Mouse (Mus musculus) hindbrain, embryonic 13.5 days (tissue): ENCODE data around the gene Smok2b. TPM values are rescaled to one million over a fixed set of nuclear protein-coding genes. Genes with fewer than 3 reads are reported as not detected.
A peak's percentile ranks its signal among the peaks of the same experiment; 100 is the strongest.
"Not testable (repeated sequence)": the region's sequence is repeated elsewhere in the genome, so short reads cannot be mapped to it uniquely, and the experiment has no call there.

Experiments
- ATAC-seq: fragments of 200-750 bp; cut with Nextera tagmentation; 2 replicates; pipeline ENCODE4 v1.8.0; 2017; ENCODE audit warnings: moderate TSS enrichment; ENCODE audit not compliant: low FRiP score
- H3K27ac ChIP-seq: fragments of 300-500 bp; sonication (generic); 2 replicates; pipeline ENCODE4 v1.5.1; 2015; ENCODE audit warnings: inconsistent platforms, mild to moderate bottlenecking, moderate library complexity
- H3K27me3 ChIP-seq: fragments of 300-500 bp; sonication (generic); 2 replicates; pipeline ENCODE4 v1.6.1; 2015; ENCODE audit warnings: mild to moderate bottlenecking, inconsistent platforms
- H3K36me3 ChIP-seq: fragments of 300-500 bp; sonication (generic); 2 replicates; pipeline ENCODE4 v1.6.1; 2015; ENCODE audit warnings: mild to moderate bottlenecking, inconsistent platforms
- H3K4me1 ChIP-seq: fragments of 300-500 bp; sonication (generic); replicated peaks from 2 replicates; pipeline ENCODE4 v1.6.1; 2015; ENCODE audit warnings: inconsistent platforms
- H3K4me2 ChIP-seq: fragments of 300-500 bp; sonication (generic); 2 replicates; pipeline ENCODE4 v1.6.1; 2015; ENCODE audit warnings: inconsistent platforms, mild to moderate bottlenecking, moderate library complexity
- H3K4me3 ChIP-seq: fragments of 300-500 bp; sonication (generic); 2 replicates; pipeline ENCODE4 v1.5.1; 2015; ENCODE audit warnings: mild to moderate bottlenecking, inconsistent platforms
- H3K9ac ChIP-seq: fragments of 300-500 bp; sonication (generic); 2 replicates; pipeline ENCODE4 v1.6.1; 2015; ENCODE audit warnings: mild to moderate bottlenecking, inconsistent platforms
- H3K9me3 ChIP-seq: fragments of 300-500 bp; sonication (generic); 2 replicates; pipeline ENCODE4 v1.6.1; 2016; ENCODE audit warnings: inconsistent platforms
- WGBS: fragments of 180-500 bp; shearing (Covaris S2); methylation state at CpG from one replicate; pipeline ENCODE4 v1.1.7; 2015; 5-methylcytosine and 5-hydroxymethylcytosine counted together
- polyA plus RNA-seq: library from polyadenylated mRNA; unstranded; fragments of >200 nt; fragmentation: Nextera tagmentation; extraction: Ambion mirVana; gene quantifications from 2 replicates; pipeline ENCODE4 v1.2.1, GENCODE M21; 2015

Smok2b gene
- not detected in 2 replicates for polyA plus RNA-seq

DNA sequence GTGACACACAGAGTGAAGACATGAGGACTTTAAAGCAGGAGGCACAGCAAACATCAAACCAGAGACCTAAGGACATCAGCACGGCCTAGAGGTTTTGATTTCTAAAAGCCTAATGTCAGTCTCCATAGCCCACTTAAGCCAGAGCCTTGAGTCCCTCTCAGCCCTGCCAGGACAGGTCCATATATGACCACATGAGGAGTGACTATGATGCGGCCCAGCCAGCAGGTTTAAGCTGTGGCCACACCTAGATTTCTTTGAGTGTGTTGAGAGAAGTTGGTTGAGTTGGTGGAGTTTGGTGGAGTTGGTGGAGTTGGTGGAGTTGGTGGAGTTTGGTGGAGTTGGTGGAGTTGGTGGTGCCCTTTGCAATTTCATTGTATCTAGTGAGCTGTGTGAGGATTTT is at the start of gene Smok2b:
TSS of gene Smok2b (plus strand) at position 301 of the 400 bp plus-strand sequence.
- not testable (repeated sequence) for ATAC-seq, H3K4me3 ChIP-seq, H3K27ac ChIP-seq, H3K4me2 ChIP-seq, H3K4me1 ChIP-seq, H3K27me3 ChIP-seq, H3K36me3 ChIP-seq, H3K9ac ChIP-seq
- 81% methylated on average over 2 of the region's 2 CpGs for WGBS
- peaks cover 95% of the 10 kb centered on the region for H3K9me3 ChIP-seq

DNA sequence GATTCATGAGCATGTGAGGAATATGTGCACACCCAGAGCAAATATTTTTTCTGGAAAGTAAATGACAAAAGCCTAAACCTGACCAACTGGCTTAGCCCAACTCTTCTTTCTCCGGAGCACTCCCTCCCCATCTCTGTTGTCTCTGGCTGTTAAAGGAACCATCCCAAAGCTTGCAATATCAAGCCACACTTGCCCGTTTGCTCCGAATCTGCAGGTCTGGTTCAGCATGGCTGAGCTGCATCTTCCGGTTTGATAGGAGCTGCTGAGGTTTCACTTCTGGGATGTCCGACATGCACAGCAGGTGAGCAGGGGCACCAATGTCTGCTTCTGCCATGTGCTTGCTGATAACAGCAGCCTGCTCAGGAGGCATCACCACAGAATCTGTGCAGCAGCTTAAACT is 49.6 kb upstream of the Smok2b start:
- not testable (repeated sequence) for ATAC-seq, H3K4me3 ChIP-seq, H3K9ac ChIP-seq, H3K27me3 ChIP-seq, H3K4me1 ChIP-seq, H3K36me3 ChIP-seq, H3K4me2 ChIP-seq, H3K27ac ChIP-seq
- 93% methylated on average over 5 of the region's 5 CpGs for WGBS
- H3K9me3 ChIP-seq, result peaks cover 42% of the 10 kb centered on the region

DNA sequence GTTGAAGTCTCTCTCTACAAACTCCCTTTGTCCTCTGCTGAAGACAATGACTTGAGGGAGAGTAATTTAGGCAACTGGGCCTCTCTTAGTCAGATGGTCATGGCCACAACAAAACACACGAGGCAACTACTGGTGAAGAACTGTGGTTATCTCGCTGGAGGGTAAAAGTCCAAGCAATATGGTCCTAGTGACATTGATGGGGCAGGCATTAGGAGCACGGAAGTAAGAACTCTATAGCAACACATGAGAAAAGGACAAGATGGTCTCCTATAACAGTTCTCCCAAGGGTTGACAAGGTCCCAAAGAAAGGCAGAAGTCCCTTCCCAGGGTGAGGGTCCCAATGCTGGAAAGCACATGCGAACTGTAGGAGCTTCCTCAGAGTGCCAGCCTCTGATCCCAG is 47.3 kb upstream of the Smok2b start:
- not testable (repeated sequence) for H3K27ac ChIP-seq, H3K27me3 ChIP-seq, H3K4me1 ChIP-seq, H3K36me3 ChIP-seq, H3K4me3 ChIP-seq, ATAC-seq, H3K4me2 ChIP-seq, H3K9ac ChIP-seq
- H3K9me3 ChIP-seq, result peaks cover 58% of the 10 kb centered on the region
- WGBS, result 71% methylated on average over 3 of the region's 4 CpGs

DNA sequence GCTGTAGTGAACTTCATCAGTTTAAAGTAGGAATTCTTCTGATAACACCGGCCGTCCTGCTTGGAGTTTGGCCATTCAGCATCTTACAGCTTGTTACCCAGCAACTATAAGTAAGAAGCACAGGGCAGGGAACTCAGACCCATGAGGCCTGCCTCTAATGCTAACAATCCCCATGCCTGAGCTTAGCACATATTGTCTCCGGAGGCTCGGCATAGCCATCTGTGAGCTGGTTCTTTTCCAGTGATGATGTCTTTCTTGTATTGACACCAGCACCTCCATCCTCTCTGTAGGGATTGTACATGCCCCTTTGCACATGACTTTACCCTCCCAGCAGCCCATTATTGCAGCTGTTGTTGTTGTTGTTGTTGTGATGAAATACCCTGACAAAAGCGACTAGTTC is 45.5 kb upstream of the Smok2b start:
- 91% methylated on average over 4 of the region's 5 CpGs for WGBS
- not testable (repeated sequence) for H3K4me1 ChIP-seq, H3K27me3 ChIP-seq, H3K4me2 ChIP-seq, H3K36me3 ChIP-seq, H3K9ac ChIP-seq, H3K4me3 ChIP-seq, ATAC-seq, H3K27ac ChIP-seq
- H3K9me3 ChIP-seq, result peaks cover 65% of the 10 kb centered on the region

DNA sequence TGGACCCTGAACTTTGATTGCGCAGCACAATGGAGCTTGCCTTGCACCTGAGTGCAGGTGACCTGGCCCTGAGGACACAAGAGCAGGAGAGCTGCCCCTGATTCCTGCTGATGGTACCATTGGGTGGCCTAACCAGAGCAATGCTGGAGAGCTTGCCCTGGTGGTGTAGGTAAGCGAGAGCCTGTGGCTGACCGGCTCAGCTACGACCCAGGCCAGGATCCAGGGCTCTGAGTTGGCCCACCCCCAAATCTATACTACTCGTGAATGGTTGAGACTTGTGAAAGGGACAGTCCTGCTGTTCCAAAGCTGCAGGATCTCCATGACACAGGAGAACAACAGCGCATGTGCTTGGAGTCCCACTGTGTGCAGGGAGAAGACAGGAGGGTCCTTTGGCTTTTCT is 43.5 kb upstream of the Smok2b start:
- not testable (repeated sequence) for H3K27me3 ChIP-seq, H3K4me1 ChIP-seq, H3K36me3 ChIP-seq, H3K9ac ChIP-seq, ATAC-seq, H3K4me2 ChIP-seq, H3K27ac ChIP-seq, H3K4me3 ChIP-seq
- 86% methylated on average over 6 of the region's 6 CpGs for WGBS
- H3K9me3 ChIP-seq, result peaks cover 61% of the 10 kb centered on the region

DNA sequence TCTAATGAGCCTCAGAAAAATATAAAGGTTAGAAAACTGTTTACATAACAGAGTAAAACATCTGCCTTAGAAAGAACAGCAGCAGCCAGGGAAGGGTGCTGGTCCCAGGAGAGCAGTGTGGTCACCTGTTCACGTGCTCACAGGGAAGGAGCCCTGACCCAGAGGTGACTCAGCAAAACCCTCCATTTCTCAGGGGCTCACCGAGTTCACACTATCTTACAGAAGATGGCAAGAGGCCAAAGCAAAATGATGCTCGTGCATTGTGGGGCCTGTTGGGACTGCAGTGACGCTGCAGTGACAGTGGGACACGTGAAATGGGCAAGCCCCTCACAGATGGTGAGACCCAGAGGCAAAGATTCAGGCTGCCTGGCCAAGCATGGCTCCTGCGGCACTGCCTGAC is 42.4 kb upstream of the Smok2b start:
- not testable (repeated sequence) for H3K27ac ChIP-seq, ATAC-seq, H3K4me1 ChIP-seq, H3K4me3 ChIP-seq, H3K36me3 ChIP-seq, H3K27me3 ChIP-seq, H3K4me2 ChIP-seq, H3K9ac ChIP-seq
- peaks cover 60% of the 10 kb centered on the region for H3K9me3 ChIP-seq
- WGBS, result 71% methylated on average over 6 of the region's 6 CpGs

DNA sequence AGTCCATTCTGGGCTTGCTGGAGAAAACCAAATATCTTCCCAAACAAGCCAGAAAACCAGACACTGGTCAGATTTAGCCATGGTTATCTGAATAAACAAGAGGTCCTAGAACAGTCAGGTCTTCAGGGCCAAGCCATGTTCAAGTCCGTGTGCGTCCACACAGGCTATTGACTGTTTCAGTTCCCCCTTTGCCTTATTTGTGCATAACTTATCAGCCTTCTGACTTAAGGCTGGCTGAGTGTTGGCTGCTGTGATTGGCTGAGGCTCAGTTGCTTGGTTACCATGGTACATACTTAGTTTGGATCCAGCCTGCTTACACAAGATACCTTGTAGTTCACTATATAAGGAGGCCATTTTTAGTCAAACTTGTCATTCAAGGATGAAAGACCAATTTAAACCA is 41.2 kb upstream of the Smok2b start:
- H3K4me1 ChIP-seq, ATAC-seq, H3K36me3 ChIP-seq, H3K27ac ChIP-seq, H3K4me2 ChIP-seq, H3K27me3 ChIP-seq, H3K9ac ChIP-seq, H3K4me3 ChIP-seq: not testable (repeated sequence)
- peaks cover 61% of the 10 kb centered on the region for H3K9me3 ChIP-seq
- WGBS, result 89% methylated on average over 2 of the region's 2 CpGs

DNA sequence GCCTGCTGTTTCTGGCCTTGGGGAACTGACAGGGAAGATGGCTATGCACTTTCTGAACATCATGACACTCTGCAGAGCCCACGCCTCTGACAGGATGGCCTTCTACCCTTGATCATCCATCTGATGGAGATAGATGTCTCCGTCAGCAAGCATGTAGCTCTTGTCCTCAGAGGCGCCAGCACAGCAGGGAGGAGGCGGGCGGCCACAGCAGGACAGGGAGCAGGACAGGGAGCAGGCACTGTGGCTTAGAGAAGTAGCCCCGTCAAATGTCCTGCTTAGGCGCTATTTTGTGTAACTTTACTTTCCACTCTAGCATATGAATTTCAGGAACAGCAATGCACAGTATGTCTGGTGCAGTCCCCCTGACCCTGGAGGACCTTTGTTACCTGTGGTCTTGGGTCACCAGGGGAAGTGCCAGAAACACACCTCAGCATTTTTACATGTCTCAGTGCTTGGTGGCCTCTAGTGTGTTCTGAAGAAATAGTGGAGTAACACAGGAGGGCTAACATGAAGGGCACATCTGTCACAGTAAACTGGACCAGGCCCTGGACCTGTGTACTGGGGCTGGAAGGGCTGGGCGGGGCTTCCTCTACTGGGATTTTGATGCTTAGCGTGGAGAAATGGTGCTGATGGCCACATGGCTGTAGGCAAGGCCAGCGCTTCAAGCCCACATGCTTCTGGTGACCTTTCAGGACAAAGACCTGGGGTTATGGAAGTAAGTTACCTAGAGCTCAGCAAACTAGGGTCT is 39.0 kb upstream of the Smok2b start:
- WGBS, result 87% methylated on average over 10 of the region's 10 CpGs
- not testable (repeated sequence) for H3K9ac ChIP-seq, H3K27ac ChIP-seq, H3K4me3 ChIP-seq, H3K27me3 ChIP-seq, H3K36me3 ChIP-seq, H3K4me1 ChIP-seq, H3K4me2 ChIP-seq
- 0 out of 2 replicates have a peak, but pooled peaks have one; percentile 38 for ATAC-seq
- peaks cover 68% of the 10 kb centered on the region for H3K9me3 ChIP-seq

DNA sequence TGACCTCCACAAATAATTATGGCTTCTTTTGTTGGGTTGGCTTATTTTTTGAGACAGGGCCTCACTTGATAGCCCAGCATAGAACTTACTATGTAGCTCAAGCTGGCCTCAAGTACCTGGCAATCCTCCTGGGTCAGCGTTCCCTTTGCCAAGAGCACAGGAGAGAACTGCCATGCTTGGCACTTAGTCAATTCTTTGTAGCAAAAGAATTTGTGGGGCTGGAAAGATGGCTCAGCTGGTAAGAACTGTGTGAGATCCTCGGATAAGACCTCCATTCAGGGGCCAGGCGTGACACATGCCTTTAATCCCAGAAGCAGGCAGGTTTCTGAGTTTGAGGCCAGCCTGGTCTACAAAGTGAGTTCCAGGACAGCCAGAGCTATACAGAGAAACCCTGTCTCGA is 33.6 kb upstream of the Smok2b start:
- H3K36me3 ChIP-seq, H3K27ac ChIP-seq, H3K9ac ChIP-seq, H3K4me3 ChIP-seq, H3K4me1 ChIP-seq, H3K27me3 ChIP-seq, H3K4me2 ChIP-seq, ATAC-seq: not testable (repeated sequence)
- 70% methylated on average over 4 of the region's 4 CpGs for WGBS
- H3K9me3 ChIP-seq, result peaks cover 61% of the 10 kb centered on the region

DNA sequence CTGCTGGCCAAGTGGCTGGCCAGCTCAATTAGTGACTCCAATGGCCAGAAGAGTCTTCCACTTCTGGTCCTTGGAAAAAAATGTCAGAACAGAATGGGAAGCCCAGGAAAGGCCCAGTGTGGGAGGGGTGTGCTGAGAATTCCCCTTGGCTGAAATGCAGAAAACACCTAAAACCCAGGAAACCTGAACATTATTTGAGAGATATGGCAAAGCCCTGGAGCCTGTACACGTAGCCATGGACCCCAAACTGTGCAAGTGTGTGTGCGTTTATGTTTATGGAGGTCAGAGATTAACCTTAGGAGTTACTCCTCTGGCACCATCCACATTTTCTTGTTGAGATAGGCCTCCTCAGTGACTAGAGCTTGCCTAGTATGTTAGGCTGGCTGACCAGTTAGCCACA is 31.2 kb upstream of the Smok2b start:
- not testable (repeated sequence) for ATAC-seq
- H3K9me3 ChIP-seq, result peaks cover 52% of the 10 kb centered on the region

DNA sequence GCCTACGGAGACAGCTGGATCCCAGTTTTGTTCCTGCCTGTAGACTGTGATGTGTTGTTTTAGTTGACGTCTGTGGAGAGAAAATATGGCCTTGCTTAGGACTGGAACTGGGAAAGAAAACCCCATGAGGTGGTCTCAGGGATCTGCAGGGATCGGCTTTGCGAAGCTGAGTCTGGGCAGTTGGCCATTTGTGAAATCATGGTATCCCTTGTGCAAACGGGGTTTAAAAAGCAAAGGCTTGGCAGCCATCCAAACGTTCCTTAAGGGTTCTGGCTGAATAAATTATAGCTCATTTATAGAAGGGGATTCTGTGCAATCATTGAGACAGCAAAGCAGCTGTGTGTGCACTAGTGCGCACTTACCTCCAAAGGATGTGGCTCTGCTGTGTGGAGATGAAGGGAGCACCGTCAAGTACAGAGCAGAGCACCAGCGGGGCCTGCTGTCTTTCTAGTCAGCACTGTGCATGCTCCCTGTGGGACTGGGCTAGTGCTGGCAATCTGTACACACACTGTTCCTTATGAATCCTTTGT is 30.1 kb upstream of the Smok2b start:
- peak; percentile 79 for ATAC-seq
- not testable (repeated sequence) for H3K4me3 ChIP-seq, H3K4me2 ChIP-seq, H3K36me3 ChIP-seq, H3K27ac ChIP-seq, H3K4me1 ChIP-seq, H3K9ac ChIP-seq, H3K27me3 ChIP-seq
- H3K9me3 ChIP-seq, result peaks cover 45% of the 10 kb centered on the region
- 79% methylated on average over 8 of the region's 9 CpGs for WGBS

More for the DNA sequence above, 31.2 kb upstream of the Smok2b start:
- H3K4me2 ChIP-seq, H3K27me3 ChIP-seq, H3K4me1 ChIP-seq, H3K36me3 ChIP-seq, H3K27ac ChIP-seq, H3K4me3 ChIP-seq, H3K9ac ChIP-seq: not testable (repeated sequence)
- 89% methylated on average over 2 of the region's 2 CpGs for WGBS

DNA sequence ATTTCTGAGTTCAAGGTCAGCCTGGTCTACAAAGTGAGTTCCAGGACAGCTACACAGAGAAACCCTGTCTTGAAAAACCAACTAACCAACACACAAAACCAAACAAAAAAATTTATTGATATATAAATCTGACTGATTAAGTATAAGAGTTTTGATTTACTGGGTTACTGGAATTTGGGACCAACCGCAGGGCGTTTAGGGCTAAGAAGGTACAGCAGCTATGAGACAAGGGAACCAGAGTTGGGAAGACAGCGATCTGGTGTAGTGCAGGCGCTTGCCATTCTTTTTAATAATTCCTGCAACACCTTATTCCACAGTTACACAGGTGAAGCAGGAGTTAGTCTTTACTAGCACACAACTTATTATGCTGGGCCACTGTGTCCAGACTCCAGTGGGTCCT is 28.5 kb upstream of the Smok2b start:
- H3K4me2 ChIP-seq, H3K4me1 ChIP-seq, H3K36me3 ChIP-seq, ATAC-seq, H3K9ac ChIP-seq, H3K27ac ChIP-seq, H3K4me3 ChIP-seq, H3K27me3 ChIP-seq: not testable (repeated sequence)
- H3K9me3 ChIP-seq, result peaks cover 41% of the 10 kb centered on the region
- WGBS, result 91% methylated on average over 4 of the region's 4 CpGs

DNA sequence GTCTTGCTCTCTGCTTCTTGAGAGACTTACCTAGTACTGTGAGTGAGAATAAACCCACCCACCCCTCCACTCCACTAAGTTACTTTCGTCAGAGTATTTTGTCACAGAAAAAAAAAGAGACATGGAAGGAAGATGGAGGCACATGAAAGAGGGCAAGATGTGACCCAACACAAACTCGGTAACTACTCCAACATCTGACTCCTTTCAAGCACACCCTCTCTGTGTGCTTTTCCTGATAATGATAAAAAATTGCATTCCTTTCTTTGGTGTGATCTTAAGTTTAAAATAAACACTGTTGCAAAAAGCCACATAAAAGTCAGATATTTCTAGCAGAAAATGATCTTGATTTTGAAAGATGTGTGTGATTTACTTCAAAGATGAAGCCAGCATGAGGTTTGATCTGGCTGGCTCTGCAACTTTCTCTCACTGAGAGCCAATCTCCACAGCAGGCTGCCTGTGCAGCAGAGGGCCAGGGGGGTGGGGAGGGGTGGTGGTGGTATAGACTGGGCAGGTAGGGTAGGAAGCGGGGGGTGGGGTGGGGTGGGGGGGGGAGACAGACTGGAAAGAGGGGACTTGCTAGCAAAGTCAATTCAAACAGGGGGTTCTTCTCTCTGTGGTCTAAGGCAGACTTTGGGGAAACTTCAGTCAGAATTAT is 27.5 kb upstream of the Smok2b start:
- H3K4me2 ChIP-seq, ATAC-seq, H3K36me3 ChIP-seq, H3K4me3 ChIP-seq, H3K9ac ChIP-seq, H3K4me1 ChIP-seq, H3K27me3 ChIP-seq, H3K27ac ChIP-seq: not testable (repeated sequence)
- peaks cover 50% of the 10 kb centered on the region for H3K9me3 ChIP-seq
- WGBS, result 85% methylated on average over 2 of the region's 3 CpGs
